Mouse (Mus musculus) ES-E14 (cell line): ENCODE data around the gene Aebp1.

Experiments used
- CHD2 ChIP-seq: IDR thresholded peaks from 2 replicates; pipeline ENCODE4 v1.6.1; 2014; ENCODE audit warnings: mild to moderate bottlenecking, low read depth, low read length, inconsistent platforms
- HCFC1 ChIP-seq: IDR thresholded peaks from 2 replicates; pipeline ENCODE4 v1.6.1; 2012; ENCODE audit warnings: low read length, inconsistent platforms, borderline replicate concordance; ENCODE audit not compliant: insufficient read depth
- MAFK ChIP-seq: IDR thresholded peaks from 2 replicates; pipeline ENCODE4 v1.6.1; 2014; ENCODE audit warnings: mild to moderate bottlenecking, low read depth, low read length, inconsistent platforms; ENCODE audit not compliant: insufficient read depth
- ZC3H11A ChIP-seq: IDR thresholded peaks from 2 replicates; pipeline ENCODE4 v1.6.1; 2012; ENCODE audit warnings: low read depth, mild to moderate bottlenecking, inconsistent platforms, low read length, borderline replicate concordance
- ZNF384 ChIP-seq: IDR thresholded peaks from 2 replicates; pipeline ENCODE4 v1.6.1; 2012; ENCODE audit warnings: low read depth, low read length, inconsistent platforms

- no peak for TF ChIP-seq CHD2
- TF ChIP-seq HCFC1: 0 out of 2 replicates have a peak, but pooled peaks have one; percentile 27
- TF ChIP-seq ZC3H11A: peak; percentile 47
- no peak for TF ChIP-seq MAFK
- TF ChIP-seq ZNF384: no peak
Observed at GRCm38 (mm10) chr11:5879905-5880304, 18.2 kb downstream of the Aebp1 start.
